Mouse (Mus musculus) hindbrain, embryonic 10.5 days (tissue): ENCODE measurements at regions not wholly inside any gene's neighbourhood (a gene's known extent, or its start where the extent isn't known, plus 50 kb on each side); places are given as distances from the start of the nearest gene placed in this dataset.
"Not testable (repeated sequence)": the region's sequence is repeated elsewhere in the genome, so short reads cannot be mapped to it uniquely, and the experiment has no call there.

Source experiments
- DNase-seq: peaks from one replicate; pipeline ENCODE4 v3.0.0-alpha.2; 2017; ENCODE audit warnings: low spot score
- H3K27ac ChIP-seq: fragments of 300-500 bp; sonication (generic); 2 replicates; pipeline ENCODE4 v1.5.1; 2016; ENCODE audit warnings: mild to moderate bottlenecking, moderate library complexity
- H3K27me3 ChIP-seq: fragments of 300-500 bp; sonication (generic); 2 replicates; pipeline ENCODE4 v1.6.1; 2016; ENCODE audit warnings: mild to moderate bottlenecking; ENCODE audit not compliant: poor library complexity, insufficient read depth, severe bottlenecking
- H3K36me3 ChIP-seq: fragments of 300-500 bp; sonication (generic); 2 replicates; pipeline ENCODE4 v1.6.1; 2016; ENCODE audit warnings: mild to moderate bottlenecking, moderate library complexity
- H3K4me1 ChIP-seq: fragments of 300-500 bp; sonication (generic); replicated peaks from 2 replicates; pipeline ENCODE4 v1.6.1; 2016; ENCODE audit warnings: mild to moderate bottlenecking
- H3K4me3 ChIP-seq: fragments of 300-500 bp; sonication (generic); 2 replicates; pipeline ENCODE4 v1.5.1; 2016; ENCODE audit warnings: mild to moderate bottlenecking, moderate library complexity
- H3K9me3 ChIP-seq: fragments of 300-500 bp; sonication (generic); 2 replicates; pipeline ENCODE4 v1.6.1; 2016; ENCODE audit warnings: mild to moderate bottlenecking, moderate library complexity
- WGBS: fragments of 180-500 bp; shearing (Covaris S2); methylation state at CpG from one replicate; pipeline ENCODE4 v1.1.7; 2016; 5-methylcytosine and 5-hydroxymethylcytosine counted together

DNA sequence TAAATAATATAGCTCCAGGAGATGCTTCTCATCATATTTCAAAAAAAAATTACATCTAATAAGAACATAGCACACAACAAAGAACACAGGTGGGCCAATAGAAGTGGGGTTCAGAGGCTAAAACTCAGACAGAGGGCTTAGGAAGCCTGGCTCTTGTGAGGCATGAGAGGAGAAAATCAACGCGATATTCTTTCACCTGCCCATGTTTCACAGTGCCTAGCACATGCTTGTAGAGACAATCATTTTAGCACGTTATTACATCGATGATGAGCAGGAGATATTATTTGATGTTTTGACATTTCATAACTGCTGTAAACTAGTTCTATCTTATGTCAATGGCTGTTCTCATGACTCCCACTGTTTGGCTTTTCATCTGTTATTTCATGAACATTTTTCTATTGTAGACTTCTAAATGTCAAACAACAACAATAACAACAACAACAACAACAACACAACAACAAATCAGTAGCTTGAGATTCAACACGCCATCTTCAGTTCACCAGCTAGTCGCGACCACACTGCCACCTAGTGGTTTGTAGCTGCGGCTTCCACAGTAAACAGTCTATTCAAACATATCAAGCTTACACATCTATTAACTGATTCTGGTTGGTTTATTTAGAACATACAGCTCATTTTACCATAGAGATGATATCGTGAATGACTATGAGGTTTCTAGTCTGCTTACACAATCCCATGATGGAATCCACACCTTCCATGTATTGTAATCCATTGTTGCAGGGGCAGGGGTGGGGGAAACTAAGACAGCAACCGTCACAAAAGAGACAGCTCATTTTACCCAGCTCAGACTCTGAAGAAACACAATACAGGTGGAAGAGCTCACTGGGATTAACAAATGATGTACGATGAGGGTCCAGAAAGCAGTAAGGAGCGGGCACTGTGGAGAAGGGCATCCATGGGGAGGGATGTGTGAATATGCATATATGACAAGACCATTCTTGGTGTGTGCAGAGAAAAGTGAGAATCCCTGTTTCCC, 60.5 kb upstream of the Tmem200a start:
- Histone ChIP-seq H3K27ac (no peak overlapping the region), H3K9me3 (no peaks in the 10 kb centered on the region), H3K36me3 (no peaks in the 10 kb centered on the region), H3K4me1 (no peaks in the 10 kb centered on the region), H3K4me3 (no peak overlapping the region), H3K27me3 (no peaks in the 10 kb centered on the region)
- WGBS, result 36% methylated on average over 12 of the region's 12 CpGs
- peak; percentile 48 for DNase-seq

DNA sequence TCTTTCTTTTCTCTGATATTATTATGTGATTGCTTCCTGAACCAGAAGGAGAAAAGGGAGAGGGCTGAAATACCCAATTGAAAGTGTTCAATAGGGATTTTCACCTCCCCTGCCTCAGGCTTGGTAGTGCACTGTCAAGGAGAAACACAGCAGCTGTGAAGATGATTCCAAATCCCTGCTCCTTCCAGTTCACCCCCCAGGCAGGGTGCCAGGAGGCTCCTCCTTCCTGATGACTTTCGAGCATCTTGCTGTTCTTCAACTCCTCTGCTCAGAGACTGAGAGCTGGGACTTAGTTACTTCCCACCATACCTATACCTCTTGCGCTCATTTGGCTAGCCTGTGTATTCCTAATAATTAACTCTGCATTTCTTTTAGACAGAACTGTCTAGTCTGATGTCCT, 73.7 kb upstream of the Tmem200a start:
- no peak overlapping the region for H3K27ac ChIP-seq
- no peaks in the 10 kb centered on the region for H3K36me3 ChIP-seq
- H3K9me3 ChIP-seq, result no peaks in the 10 kb centered on the region; the same call in 1 of the 2 replicates
- 83% methylated on average over 2 of the region's 2 CpGs for WGBS
- no peak overlapping the region for H3K4me3 ChIP-seq
- H3K4me1 ChIP-seq, result no peaks in the 10 kb centered on the region
- DNase-seq, result no peak
- H3K27me3 ChIP-seq, result no peaks in the 10 kb centered on the region

DNA sequence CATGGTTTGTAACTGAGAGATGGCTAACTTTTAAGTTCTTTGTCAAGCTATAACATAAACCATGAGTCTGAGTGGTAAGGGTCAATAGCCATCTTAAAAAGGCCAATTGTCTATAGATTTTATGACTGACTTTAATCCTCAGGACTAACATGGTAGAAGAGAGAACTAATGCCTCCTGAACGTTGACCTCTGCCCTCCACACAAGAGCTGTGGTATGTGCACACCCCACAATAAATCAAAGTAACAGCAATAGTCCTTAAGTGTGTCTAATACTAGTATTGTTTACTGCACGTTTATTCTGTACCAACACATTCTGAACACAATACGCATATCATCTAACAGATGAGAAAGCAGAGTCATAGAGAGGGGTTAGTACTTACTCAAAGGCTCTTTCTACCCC, 70.7 kb upstream of the Samd3 start:
- WGBS, result 56% methylated on average over 3 of the region's 3 CpGs
- no peaks in the 10 kb centered on the region for H3K36me3 ChIP-seq
- no peaks in the 10 kb centered on the region for H3K9me3 ChIP-seq
- no peak overlapping the region for H3K4me3 ChIP-seq
- H3K4me1 ChIP-seq, result no peaks in the 10 kb centered on the region
- H3K27me3 ChIP-seq, result no peaks in the 10 kb centered on the region
- no peak overlapping the region for H3K27ac ChIP-seq
- DNase-seq, result no peak

DNA sequence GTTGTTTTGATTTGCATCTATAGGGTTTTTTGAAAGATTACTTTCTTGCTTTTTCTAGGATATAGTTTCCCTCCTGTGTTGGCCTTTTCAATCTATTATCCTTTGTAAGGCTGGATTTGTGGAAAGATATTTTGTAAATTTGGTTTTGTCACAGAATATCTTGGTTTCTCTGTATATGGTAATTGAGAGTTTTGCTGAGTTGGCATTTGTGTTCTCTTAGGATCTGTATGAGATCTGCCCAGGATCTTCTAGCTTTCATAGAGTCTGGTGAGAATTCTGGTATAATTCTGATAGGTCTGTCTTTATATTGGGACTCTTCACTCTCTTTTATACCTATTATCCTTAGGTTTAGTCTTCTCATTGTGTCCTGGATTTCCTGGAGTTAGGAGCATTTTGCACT, 68.4 kb upstream of the Samd3 start:
- H3K27ac ChIP-seq, H3K9me3 ChIP-seq, H3K4me3 ChIP-seq, DNase-seq, H3K36me3 ChIP-seq, H3K4me1 ChIP-seq, H3K27me3 ChIP-seq: not testable (repeated sequence)

DNA sequence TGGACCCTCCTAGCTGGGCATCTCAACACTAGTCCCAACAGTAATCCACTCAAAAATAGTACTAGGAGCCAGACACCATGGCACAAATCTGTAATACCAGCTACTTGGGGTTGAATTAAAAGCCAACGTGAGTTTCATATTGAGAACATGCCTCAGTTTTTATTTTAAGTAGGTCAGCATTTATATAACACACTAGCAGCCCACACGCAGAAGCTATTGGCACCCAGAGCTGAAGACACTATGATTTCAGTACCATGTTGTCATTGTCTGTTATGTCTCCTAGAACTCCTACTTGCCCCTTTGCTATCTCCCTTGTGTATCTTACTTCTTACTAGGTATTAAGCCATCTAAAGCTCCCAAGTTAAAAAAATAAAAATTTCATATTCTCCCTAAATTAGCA, 65.0 kb upstream of the Samd3 start:
- 82% methylated on average over 2 of the region's 2 CpGs for WGBS
- Histone ChIP-seq H3K4me3 (no peak overlapping the region), H3K27me3 (no peaks in the 10 kb centered on the region), H3K27ac (no peak overlapping the region), H3K9me3 (no peaks in the 10 kb centered on the region), H3K36me3 (no peaks in the 10 kb centered on the region), H3K4me1 (no peaks in the 10 kb centered on the region)
- DNase-seq, result no peak

DNA sequence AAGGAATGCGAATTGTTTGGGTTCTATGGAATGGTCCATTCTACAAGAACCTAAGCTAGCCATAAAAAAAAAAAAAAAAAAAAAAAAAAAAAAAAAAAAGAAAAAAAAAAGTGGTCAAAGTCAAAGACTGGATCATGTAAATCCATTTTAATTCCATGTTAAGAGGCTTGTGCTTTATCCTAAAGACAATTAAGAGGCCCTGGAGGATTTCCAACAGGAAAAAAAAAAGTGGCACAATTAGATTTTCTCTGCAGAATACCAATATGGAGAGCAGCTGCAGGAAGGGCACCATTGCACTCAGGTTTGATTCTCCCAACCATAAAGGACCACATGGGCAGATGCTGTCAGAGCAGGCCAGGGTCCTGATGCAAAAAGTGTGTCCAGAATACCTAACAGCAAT, 51.9 kb upstream of the Samd3 start:
- WGBS, result 83% methylated on average over 1 of the region's 1 CpGs
- Histone ChIP-seq H3K4me3 (no peak overlapping the region), H3K27ac (no peak overlapping the region), H3K4me1 (no peaks in the 10 kb centered on the region), H3K27me3 (no peaks in the 10 kb centered on the region), H3K36me3 (no peaks in the 10 kb centered on the region), H3K9me3 (no peaks in the 10 kb centered on the region)
- no peak for DNase-seq

DNA sequence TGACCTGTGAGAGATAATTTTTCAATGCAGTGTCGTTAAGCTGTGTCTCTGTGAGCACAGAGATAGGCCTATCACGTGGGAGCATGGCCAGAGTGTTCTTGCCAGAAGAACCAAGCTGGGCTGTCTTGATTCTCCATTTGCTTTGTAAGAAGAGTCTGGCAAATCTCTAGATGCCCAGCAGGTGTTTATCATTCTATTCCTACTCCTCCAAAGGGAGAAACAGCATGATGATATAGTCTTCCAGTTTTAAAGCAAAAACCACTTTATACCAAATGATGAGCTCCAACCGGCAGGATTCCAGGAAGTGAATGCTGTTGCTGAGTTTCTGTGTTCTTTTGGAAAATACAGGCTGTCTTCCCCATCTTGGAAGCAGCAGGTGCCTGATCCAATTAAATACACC, 51.2 kb upstream of the Samd3 start:
- 78% methylated on average over 3 of the region's 3 CpGs for WGBS
- DNase-seq, result no peak

More for the DNA sequence above, 51.2 kb upstream of the Samd3 start:
- H3K4me1 ChIP-seq, result no peaks in the 10 kb centered on the region
- H3K27ac ChIP-seq, result no peak overlapping the region
- H3K4me3 ChIP-seq, result no peak overlapping the region
- no peaks in the 10 kb centered on the region for H3K9me3 ChIP-seq
- H3K27me3 ChIP-seq, result no peaks in the 10 kb centered on the region
- no peaks in the 10 kb centered on the region for H3K36me3 ChIP-seq
